Mouse (Mus musculus): ENCODE measurements around the gene Wnt3a.

GRCm38 (mm10) chr11:59329616-59330015 is 39.1 kb upstream of the Wnt3a start:
- TF ChIP-seq POLR2A (IDR thresholded peaks at IDR 0.05; ENCODE audit: borderline replicate concordance, extremely low read depth, low read depth, low read length) (no peak), CTCF (IDR thresholded peaks at IDR 0.05; ENCODE audit: insufficient read depth, low read length) (no peak)
